Mouse (Mus musculus) inflammation-experienced regulatory T-cells, adult 6 months (primary cell): ENCODE measurements at regions not wholly inside any gene's neighbourhood (a gene's known extent, or its start where the extent isn't known, plus 50 kb on each side); places are given as distances from the start of the nearest gene placed in this dataset.

Source experiments
- ATAC-seq: one replicate; pipeline ENCODE4 v1.8.0; 2017

DNA sequence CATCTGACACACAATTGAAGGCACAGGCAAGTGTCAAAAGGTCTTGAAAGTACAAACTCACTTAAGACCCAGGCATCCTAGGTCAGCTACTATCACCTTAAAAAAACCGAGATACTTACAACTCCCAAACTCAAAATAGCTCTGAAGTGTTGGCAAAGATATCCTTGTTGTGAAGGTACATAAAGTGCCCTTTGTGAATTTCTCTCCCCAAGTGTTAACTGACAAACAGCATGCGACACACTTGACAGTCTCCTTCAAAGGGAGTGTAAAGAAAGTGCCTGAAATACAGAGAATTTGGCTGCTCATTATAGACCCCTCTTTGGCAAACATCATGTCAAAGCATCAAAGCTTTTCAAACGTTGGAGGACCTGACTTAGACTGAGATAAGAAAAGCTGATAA, 2634.2 kb downstream of the 9330182O14Rik start:
- ATAC-seq = no peak

DNA sequence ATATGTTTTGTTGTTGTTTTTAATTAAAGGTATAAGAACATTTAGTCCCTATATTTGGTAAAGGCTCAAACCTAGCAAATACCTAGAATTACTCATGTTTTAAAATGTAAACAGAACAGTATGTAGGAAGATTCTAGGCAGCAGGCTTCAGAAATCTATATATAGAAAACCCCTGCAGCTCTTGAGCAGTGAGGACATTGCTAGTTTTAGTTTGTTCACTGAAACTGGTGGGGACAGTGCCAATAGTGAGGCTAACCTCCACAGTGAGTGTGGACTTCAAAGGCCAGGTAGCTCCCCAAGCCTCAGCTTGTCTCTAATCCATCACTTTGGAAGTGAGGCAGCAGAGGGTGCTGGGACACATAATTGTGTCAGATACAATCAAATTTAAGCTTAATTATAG, 2645.7 kb downstream of the 9330182O14Rik start:
- no peak for ATAC-seq

DNA sequence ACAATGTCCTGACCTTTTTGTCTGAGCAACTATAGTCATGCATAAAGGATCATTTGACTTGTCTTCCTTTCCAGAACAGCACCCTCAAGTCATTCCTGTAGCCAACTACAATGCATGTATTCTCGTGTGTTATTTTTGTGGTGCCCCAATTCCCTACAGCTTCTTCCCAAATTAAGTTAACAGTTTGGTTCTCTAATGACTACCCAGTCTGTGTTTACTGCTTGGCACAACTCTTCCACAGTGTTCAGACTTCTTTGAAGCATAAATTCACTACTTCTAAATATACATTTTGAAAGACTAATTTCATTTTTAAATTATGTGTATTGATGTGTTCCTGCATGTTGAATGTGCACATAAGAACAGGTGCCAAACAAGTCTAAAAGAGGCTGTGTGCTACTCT, 2667.1 kb downstream of the 9330182O14Rik start:
- no peak for ATAC-seq

DNA sequence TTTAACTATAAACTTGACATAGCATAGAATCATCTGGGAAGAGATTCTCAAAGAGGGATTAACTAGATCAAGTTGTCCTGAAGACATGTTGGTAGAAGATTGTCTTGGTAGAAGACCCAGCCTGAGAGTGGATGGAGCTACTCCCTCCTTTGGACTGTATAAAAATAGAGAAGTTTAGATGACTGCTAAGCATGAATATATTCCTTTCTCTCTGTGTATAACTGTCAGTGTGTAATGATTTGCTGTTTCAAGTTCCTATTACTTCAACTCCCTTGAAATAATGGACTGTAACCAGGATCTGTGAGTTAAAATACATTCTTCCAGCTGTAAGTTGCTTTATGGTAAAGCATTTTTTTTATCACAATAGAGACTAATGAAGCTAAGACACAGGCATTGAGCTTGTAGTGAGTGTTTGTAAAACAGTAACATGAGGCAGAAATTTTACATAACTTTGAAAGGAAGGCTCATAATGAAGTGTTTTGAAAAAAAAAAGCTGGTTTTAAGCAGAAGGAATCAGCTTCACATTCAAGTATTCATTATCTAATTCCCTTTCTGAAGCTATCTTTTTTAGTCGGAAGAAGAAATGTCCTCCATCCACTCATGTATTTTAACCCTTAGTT, 2676.8 kb downstream of the 9330182O14Rik start:
- no peak for ATAC-seq

DNA sequence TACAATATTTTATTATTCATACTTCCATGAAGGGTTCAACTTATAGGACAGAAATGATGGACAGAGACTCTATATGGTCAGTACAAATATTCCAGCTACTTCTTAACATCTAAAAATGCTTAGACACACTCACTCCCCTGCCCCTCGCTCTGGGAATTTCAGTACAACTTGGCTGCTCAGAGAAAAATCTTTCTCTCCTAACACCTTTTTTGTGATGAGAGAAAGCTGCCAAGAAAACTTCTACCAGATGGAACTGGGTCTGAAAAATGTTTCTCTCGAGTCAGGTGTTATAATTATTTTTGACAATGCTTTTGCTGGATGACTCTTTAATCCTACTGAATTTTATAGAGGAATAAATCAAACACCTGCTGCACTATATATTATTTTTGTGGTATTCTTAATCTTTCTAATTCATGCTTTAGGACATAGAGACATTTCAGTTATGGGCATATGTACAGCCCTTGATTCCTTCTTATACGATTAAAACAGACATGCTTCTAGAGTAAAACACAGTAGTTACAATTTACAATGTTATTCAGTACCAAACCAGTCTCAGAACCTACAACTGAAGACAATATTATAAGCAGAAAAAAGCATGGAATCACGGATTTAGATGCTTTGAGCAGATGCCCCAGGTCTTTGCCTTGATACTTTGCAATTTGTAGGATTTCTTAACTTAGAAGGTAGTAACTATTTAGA, 2681.0 kb downstream of the 9330182O14Rik start:
- ATAC-seq = no peak

DNA sequence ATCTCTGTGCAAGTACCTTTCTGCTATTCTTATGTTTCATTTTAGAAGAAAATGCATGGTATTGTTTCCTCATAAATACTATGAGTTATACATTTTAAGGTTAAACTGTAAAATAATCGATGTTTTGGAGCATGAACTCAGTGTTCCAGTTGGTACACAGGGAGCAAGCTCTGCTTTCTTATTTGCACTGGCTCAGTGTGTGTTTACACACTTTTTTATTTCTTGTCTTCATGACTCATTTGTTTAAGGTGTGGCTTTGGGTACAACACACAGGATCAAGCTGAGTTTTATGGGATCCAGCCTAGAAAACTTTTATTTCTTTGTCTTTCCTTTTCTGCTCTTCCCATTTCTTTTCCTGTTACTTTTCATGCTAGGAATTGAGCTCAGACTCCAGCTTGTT, 2704.7 kb downstream of the 9330182O14Rik start:
- no peak for ATAC-seq

DNA sequence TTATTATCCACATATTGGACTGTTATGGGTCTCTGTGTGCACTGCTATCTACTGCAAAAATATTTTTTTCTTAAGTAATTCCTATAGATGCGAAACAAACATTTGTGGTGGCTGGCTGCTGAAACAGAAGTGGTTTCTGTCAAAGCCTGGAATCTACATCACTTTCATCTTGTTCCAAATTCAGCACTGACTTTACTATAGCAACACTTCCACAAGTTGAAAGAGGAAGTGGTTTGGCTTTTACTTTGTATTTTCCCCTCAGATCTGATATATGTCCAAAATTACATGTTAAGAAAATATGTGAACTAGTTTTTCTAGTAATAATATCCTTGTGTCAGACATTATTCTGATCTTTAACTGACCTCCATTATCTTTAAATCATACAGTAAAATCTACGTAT, 2715.8 kb downstream of the 9330182O14Rik start:
- no peak for ATAC-seq

DNA sequence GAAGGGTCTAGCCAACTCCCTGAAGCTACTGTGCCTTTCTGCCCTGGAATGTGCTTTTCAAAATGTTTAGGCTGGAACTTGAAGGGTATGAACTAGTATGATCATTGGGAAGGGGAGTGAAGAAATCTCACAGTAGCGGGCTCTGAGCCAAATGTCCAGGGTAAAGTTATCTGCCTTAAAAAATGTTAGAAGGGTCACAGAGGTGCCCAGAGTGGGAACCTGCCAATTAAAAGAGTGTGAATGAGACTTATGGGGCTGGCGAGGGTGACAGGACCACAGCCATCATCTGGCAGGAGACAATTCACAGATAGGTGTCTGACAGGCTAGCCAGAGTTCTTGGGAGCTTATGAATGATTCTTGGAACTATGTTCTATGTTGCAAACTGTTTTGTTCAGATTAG, 2738.3 kb downstream of the 9330182O14Rik start:
- ATAC-seq = no peak

DNA sequence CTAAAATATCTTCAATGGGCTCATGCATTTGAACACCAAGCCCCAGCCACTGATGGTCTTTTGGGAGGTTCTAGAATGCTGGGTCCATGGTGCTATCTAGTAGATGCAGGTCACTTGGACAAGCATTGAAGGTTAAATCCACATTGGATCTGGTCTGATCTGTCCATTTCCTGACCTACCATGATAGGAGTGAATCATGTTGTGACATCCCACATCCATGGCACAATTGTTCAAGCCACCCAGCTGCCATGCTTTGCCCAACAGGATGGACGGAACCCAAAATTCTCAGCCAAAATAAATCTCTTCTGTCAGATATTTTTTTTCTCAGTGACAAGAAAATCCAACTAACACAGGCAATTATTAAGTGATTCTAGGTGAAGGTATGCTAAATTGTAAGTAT, 2760.4 kb downstream of the 9330182O14Rik start:
- ATAC-seq = no peak

DNA sequence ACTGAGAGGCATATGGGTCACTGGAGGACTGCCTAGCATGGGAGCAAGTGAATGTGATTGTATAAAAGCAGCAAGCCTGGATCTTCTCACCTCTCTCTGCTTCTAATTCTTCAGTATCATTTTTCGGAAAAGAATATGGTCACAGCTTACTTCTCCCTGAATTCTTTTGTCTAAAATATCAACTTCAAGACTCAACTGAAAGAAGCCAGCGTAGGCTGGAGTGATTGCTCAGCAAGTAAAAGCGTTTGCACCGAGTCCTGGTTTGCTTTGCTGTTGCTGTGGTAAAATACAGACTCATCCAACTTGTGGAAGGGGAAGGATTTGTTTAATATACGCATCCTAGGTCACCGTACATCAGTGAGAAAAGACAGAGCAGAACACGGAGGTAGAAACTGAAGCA, 2765.9 kb downstream of the 9330182O14Rik start:
- ATAC-seq = no peak

DNA sequence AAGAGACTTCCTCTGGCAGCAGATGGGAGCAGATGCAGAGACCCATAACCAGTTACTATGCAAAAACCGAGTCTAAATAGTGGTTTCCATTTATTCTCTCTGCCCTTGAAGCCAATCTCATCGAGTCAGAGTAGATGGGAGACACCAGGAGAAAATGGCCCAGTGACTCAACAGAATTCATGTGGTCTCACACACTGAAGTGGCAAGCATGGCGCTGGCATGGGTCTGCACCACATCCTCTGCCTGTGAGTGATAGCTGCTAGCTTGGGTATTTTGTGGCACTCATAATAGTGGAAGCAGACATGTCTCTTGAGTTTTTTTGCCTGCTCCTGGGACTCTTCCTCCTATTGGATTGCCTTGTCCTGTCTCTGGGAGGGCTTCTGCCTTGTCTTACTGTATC, 2767.6 kb downstream of the 9330182O14Rik start:
- no peak for ATAC-seq

DNA sequence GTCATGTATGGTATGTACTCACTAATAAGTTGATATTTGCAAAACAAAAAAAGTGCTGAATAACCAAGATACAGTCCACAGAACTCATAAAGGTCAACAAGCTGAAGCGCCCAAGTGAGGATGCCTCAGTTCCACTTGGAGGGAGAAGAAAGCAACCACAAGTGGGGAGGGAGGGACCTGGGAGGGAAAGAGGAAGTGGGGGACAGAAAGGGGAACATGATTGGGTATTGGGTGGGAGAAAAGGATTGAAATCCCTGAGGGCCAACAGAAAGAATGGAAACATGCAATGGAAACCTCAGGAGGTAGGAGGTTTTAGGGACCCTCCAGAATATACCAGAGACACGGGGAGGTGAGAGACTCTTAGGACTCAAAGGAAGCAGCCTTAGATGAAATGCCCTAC, 2777.2 kb downstream of the 9330182O14Rik start:
- ATAC-seq = no peak

DNA sequence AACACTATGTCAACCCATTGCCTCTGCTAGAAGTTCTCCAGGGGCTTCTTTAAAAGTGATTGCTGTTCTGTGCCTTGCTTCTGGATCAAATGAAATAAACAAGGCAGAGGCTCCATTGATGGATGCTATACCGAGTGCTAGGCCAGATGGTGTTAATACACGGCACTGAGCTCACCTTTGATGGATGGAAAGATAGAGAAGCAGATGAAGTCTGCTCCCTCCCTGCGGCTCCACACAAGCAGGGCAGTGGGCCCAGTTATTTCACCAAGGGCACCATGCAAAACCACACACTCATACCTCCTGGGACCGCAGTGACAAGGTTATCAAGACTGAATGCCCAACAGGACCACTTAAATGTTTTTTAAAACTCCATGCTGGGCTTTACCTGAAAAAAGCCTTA, 2778.7 kb downstream of the 9330182O14Rik start:
- no peak for ATAC-seq

DNA sequence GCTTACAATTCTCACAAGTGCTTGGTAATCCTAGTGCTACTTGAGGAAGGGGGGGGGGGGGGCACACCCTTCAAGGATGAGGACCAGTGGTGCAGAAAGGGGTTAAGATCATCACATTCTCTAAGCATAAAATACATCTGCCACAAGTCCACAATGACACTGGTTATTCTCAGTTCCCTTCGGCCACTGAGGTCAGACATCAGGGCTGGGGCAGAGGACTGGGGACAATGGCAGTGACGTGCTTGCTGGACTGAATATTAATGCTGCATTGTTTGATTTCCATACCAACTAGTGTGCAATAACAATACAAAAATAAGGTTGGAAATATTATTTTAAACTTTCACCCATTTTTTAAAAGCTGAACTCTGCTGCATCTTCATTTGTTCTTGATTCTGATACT, 2779.1 kb downstream of the 9330182O14Rik start:
- ATAC-seq = no peak

DNA sequence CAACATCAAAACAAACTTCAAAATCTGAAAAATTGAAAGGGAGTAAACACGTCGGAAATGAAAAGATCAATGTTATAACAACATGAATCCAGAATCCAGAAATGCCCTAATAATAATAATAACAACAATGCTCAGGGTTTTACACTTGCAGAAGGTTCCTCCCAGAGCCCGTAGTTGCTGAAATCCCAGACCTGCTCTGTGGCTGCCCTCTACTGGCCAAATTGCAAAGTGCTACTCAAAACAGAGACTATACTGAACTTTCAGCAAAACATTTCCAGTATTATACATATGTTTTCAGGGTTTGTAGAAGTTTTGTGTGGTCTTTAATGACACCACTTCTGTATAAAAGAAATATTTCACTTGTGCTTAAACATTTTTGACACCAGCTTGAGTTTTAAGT, 2779.9 kb downstream of the 9330182O14Rik start:
- no peak for ATAC-seq

DNA sequence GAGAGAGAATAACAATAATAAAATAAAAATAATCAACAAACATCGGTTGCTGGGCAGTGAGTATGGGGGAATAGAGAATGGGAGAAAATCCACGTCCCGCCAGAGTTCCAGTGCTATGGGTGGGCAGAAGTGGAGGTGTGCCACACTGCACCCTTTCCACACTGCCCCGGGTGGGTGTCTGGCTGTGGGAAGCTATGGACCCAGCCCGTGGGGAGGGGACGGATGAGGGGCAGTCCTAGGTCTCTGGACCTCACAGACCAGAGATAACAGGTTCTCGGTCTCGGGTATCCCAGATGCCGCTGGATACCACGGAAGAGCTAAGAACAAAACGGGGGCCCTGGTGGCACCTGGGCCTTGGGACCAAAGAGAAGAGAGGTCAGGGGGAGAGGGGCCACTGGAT, 2781.0 kb downstream of the 9330182O14Rik start:
- no peak for ATAC-seq

DNA sequence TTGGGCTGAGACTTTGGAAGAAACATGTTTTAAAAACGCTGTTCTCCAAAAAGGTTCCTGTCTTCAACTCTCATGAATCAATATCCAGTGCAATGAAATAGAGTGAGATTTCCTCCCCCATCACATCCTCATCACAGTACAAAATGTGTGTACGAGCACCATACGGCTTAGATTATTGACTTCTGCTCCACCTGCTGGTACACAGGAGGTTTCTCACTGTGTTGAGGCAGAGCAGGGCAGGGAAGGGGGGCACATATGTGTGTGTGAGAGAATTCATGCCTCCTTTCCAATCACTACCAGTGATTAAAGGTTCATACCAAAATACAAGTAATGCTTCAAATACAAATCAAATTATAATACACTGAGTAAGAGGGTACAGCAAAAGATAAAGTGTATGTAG, 2787.5 kb downstream of the 9330182O14Rik start:
- ATAC-seq = no peak

DNA sequence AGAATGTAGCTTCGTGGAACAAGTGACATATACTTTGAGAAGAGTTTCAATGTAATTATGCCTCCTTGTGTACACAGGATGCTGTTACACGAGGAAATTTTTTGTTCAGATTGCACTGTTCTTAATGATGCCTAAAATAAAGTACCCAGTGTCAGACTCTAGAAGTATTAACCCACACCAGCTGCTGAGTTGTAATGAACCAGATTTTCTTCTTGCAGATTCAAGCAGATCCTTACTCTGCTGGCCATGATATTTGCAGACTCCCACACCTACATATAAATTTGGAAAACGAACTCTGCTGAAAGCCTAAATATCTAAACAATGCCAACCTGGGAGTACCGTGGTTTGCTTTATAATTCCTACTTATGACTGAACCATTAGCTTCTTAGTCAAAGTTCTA, 2794.2 kb downstream of the 9330182O14Rik start:
- ATAC-seq = no peak

DNA sequence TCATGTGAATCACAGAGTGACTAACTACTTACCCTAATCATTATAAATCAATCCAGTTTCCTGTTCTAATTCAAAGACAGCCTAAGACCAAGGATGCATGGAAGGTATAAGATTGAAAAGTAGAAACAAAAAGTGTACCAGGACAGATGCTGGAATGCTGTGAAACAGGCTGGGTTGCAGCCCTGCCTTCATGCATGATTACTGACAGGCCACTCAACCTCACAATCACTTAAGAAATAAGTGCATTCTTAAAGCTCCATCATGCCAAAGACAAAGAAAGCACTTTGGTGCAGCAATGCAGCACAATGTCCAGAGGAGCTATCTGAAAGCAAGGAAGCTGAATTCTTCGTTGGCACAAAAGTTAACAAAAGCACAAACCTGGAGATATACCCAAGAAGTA, 2810.4 kb downstream of the 9330182O14Rik start:
- ATAC-seq = no peak

DNA sequence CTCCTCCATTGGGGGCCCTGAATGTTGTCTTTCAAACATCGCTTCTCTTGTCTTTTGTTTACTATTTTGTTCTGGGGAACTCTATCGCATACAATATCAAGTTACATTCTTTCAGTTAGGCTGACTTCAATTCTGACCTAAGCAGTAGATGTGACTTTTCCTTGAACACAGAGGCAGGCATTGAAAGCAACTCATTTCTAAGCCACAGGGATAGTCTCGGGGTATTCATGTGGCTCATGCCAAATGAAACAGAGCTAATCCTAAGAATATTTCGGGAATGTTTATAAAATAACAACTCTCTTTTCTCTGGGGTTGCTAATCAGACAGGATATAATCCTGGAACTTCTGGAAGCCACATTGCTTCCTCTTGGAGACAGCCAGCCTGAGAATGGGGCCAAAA, 2821.0 kb downstream of the 9330182O14Rik start:
- no peak for ATAC-seq

DNA sequence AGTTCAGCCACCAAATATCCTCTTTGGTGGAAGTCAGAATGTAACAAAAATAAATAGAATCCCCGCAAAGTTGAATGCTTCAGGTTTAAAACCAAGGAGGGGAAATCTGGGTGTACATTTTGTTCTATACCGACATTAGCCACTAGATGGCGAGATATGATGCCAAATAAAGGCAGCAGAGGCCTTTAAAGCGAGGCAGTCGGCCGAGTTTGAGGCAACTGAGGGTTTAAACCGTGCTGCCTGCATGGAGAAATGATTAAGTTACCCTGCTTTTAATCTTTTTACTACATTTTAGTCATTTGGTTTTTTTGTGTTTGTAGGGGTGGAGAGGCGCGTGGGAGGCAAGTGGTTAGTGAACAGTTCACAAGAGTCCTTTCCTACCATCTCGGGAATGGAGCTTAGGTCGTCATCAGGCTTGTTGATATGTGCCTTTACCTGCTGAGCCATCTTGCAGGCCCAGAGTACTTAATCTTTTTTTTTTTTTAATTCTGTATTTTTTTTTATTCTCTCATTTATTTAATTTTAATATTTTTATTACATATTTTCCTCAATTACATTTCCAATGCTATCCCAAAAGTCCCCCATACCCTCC, 2828.7 kb downstream of the 9330182O14Rik start:
- ATAC-seq = peak; percentile 81

DNA sequence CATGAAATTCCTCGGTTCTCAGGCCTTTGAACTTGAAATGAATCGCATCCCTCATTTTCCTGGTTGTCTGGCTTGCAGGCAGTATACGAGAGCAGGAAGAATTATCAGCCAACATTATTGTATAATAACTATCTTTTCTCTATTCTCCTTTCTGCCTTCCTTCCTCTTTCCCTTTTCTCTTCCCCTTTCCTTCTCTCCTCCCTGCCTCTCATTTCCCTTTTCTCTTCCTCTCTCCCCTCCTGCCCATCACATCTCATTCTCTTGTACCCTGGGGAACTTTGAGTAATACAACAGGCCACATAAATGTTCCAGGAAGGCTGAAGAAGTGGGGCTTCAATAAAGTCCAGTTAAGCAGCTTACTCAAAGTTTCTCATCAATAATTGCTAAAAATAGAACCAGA, 2831.1 kb downstream of the 9330182O14Rik start:
- no peak for ATAC-seq
